Mouse (Mus musculus): ENCODE measurements around the gene Tmem51. TPM values are rescaled to one million over a fixed set of nuclear protein-coding genes. Genes with fewer than 3 reads are reported as not detected.

Tmem51 gene
- polyA plus RNA-seq, 1 experiment from 2014 or later = 16.7 TPM

GRCm38 (mm10) chr4:141993347-141994061, 90.6 kb downstream of the Tmem51 start:
- Histone ChIP-seq H3K27ac (ENCODE audit: low read depth, low read length) (no peak overlapping the region), H3K9me3 (ENCODE audit: control insufficient read depth, low read length) (no peaks in the 10 kb centered on the region), H3K4me3 (ENCODE audit: low read depth, low read length) (no peak overlapping the region), H3K9ac (ENCODE audit: low read depth, low read length) (no peak overlapping the region), H3K4me2 (no peak overlapping the region), H3K27me3 (replicated peaks; ENCODE audit: control insufficient read depth, insufficient read depth, low read length) (no peaks in the 10 kb centered on the region), H3K36me3 (ENCODE audit: control insufficient read depth, insufficient read depth, low read length) (no peaks in the 10 kb centered on the region), H3K4me1 (replicated peaks; ENCODE audit: control insufficient read depth, insufficient read depth, low read length) (peaks cover 5% of the 10 kb centered on the region)
- WGBS = 67% methylated on average over 5 of the region's 5 CpGs
- DNase-seq (ENCODE audit: low spot score) (no peak), ATAC-seq (replicated peaks; ENCODE audit: low FRiP score) (no peak; the same call in 1 of the 2 replicates)

GRCm38 (mm10) chr4:141992530-141993204, 91.4 kb downstream of the Tmem51 start:
- no peaks in the 10 kb centered on the region for H3K27me3 ChIP-seq (replicated peaks; ENCODE audit: control insufficient read depth, insufficient read depth, low read length)
- ATAC-seq (replicated peaks; ENCODE audit: low FRiP score) (no peak), DNase-seq (ENCODE audit: low spot score) (no peak)
- no peak overlapping the region for H3K4me2 ChIP-seq
- H3K4me3 ChIP-seq (ENCODE audit: low read depth, low read length) = no peak overlapping the region
- no peaks in the 10 kb centered on the region for H3K4me1 ChIP-seq (replicated peaks; ENCODE audit: control insufficient read depth, insufficient read depth, low read length)
- 86% methylated on average over 14 of the region's 14 CpGs for WGBS
- H3K9ac ChIP-seq (ENCODE audit: low read depth, low read length) = no peak overlapping the region
- no peak overlapping the region for H3K27ac ChIP-seq (ENCODE audit: low read depth, low read length)
- no peaks in the 10 kb centered on the region for H3K9me3 ChIP-seq (ENCODE audit: control insufficient read depth, low read length)
- H3K36me3 ChIP-seq (ENCODE audit: control insufficient read depth, insufficient read depth, low read length) = no peaks in the 10 kb centered on the region

DNA sequence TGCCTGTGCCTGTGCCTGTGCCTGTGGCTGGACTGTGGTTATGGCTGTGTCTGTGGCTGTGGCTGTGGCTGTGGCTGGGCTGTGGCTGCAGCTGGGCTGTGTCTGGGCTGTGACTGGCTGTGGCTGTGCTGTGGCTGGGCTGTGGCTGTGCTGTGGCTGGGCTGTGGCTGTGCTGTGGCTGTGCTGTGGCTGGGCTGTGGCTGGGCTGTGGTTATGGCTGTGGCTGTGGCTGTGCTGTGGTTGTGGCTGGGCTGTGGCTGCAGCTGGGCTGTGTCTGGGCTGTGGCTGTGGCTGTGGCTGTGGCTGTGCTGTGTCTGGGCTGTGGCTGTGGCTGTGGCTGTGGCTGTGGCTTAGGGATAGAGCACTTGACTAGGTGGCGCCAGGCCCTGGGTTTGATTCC, 95.9 kb downstream of the Tmem51 start:
- no peak overlapping the region for H3K9ac ChIP-seq (ENCODE audit: low read depth, low read length)
- 100% methylated on average over 1 of the region's 1 CpGs for WGBS
- no peaks in the 10 kb centered on the region for H3K36me3 ChIP-seq (ENCODE audit: control insufficient read depth, insufficient read depth, low read length)
- no peaks in the 10 kb centered on the region for H3K9me3 ChIP-seq (ENCODE audit: control insufficient read depth, low read length)
- H3K4me1 ChIP-seq (replicated peaks; ENCODE audit: control insufficient read depth, insufficient read depth, low read length) = no peaks in the 10 kb centered on the region
- DNase-seq (ENCODE audit: low spot score) (no peak), ATAC-seq (replicated peaks; ENCODE audit: low FRiP score) (no peak)
- no peak overlapping the region for H3K4me3 ChIP-seq (ENCODE audit: low read depth, low read length)
- no peaks in the 10 kb centered on the region for H3K27me3 ChIP-seq (replicated peaks; ENCODE audit: control insufficient read depth, insufficient read depth, low read length)
- H3K4me2 ChIP-seq = no peak overlapping the region
- H3K27ac ChIP-seq (ENCODE audit: low read depth, low read length) = no peak overlapping the region

- WGBS = 64% methylated on average over 3 of the region's 3 CpGs
- no peak overlapping the region for H3K27ac ChIP-seq (ENCODE audit: low read depth, low read length)
- H3K36me3 ChIP-seq (ENCODE audit: control insufficient read depth, insufficient read depth, low read length) = no peaks in the 10 kb centered on the region
- H3K9me3 ChIP-seq (ENCODE audit: control insufficient read depth, low read length) = no peaks in the 10 kb centered on the region
- ATAC-seq (replicated peaks; ENCODE audit: low FRiP score) = no peak
- H3K27me3 ChIP-seq (replicated peaks; ENCODE audit: control insufficient read depth, insufficient read depth, low read length) = no peaks in the 10 kb centered on the region
- H3K4me2 ChIP-seq = no peak overlapping the region
- DNase-seq (ENCODE audit: low spot score) = no peak
- no peak overlapping the region for H3K9ac ChIP-seq (ENCODE audit: low read depth, low read length)
- no peaks in the 10 kb centered on the region for H3K4me1 ChIP-seq (replicated peaks; ENCODE audit: control insufficient read depth, insufficient read depth, low read length)
- no peak overlapping the region for H3K4me3 ChIP-seq (ENCODE audit: low read depth, low read length)
Observed at GRCm38 (mm10) chr4:141983689-141984088, 100.4 kb downstream of the Tmem51 start.

- Histone ChIP-seq H3K36me3 (ENCODE audit: control insufficient read depth, insufficient read depth, low read length) (no peaks in the 10 kb centered on the region), H3K27me3 (replicated peaks; ENCODE audit: control insufficient read depth, insufficient read depth, low read length) (no peaks in the 10 kb centered on the region), H3K9me3 (ENCODE audit: control insufficient read depth, low read length) (no peaks in the 10 kb centered on the region), H3K9ac (ENCODE audit: low read depth, low read length) (no peak overlapping the region), H3K4me2 (no peak overlapping the region), H3K4me1 (replicated peaks; ENCODE audit: control insufficient read depth, insufficient read depth, low read length) (no peaks in the 10 kb centered on the region), H3K4me3 (ENCODE audit: low read depth, low read length) (no peak overlapping the region), H3K27ac (ENCODE audit: low read depth, low read length) (no peak overlapping the region)
- no peak for DNase-seq (ENCODE audit: low spot score)
- ATAC-seq (replicated peaks; ENCODE audit: low FRiP score) = no peak
- WGBS = 67% methylated on average over 3 of the region's 3 CpGs
Observed at GRCm38 (mm10) chr4:141981475-141981874, 102.6 kb downstream of the Tmem51 start.

Other genes starting within 250 kb of the Tmem51 start
- not detected in 2 replicates for gene Ctrc, start 237.9 kb downstream of the Tmem51 start, polyA plus RNA-seq (2014; fragmentation: Nextera tagmentation; extraction: Ambion mirVana)
- gene Efhd2, start 209.4 kb downstream of the Tmem51 start, polyA plus RNA-seq (2014; fragmentation: Nextera tagmentation; extraction: Ambion mirVana) = 62.1 and 69.1 TPM in 2 replicates
- 0.69 and 1.8 TPM in 2 replicates for gene Fhad1, start 69.2 kb downstream of the Tmem51 start, polyA plus RNA-seq (2014; fragmentation: Nextera tagmentation; extraction: Ambion mirVana)
- gene Kazn, start 155.1 kb upstream of the Tmem51 start, polyA plus RNA-seq (2014; fragmentation: Nextera tagmentation; extraction: Ambion mirVana) = 4.0 and 4.4 TPM in 2 replicates

Data from liver, embryonic 11.5 days (tissue).